Mouse (Mus musculus): Measurements from ENCODE around the gene Rnf152.

The Rnf152 gene

GRCm38 (mm10) chr1:105314010-105314800 is 42.3 kb downstream of the Rnf152 start:
- in situ Hi-C loops (cut with MboI, MseI): no loop called here

GRCm38 (mm10) chr1:105312601-105312901 is 44.0 kb downstream of the Rnf152 start:
- in situ Hi-C loops (cut with MboI, MseI): no loop called here

DNA sequence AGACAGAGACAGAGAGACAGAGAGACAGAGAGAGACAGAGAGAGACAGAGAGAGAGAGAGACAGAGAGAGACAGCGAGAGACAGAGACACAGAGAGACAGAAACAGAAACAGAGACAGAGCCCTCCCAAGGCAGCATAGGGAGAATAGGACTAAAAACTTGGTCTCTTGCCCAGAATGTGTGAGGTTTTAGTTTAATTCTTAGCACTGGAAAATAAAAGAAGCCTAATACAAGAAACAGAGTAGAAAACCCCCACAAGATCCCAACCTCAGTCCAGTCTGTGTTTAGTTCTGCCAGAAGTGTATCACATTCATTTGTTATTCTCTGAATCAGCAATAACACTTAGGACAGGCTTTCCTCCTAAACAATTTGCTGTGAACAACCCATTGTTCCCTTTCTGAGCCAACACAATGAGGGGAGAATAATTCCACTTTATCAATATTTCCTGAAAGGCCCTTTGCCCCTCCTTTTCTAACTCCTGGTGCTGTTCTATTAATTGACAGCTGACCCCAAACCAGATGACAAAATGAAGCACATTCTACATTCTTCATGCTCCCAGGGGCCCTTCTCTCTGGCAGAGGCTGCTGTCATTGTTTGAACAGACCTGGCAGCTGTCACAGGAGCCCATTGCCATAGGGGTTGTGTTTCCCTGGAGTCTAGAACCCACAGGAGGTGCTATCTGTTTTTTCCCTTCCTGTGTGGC is 44.5 kb downstream of the Rnf152 start:
- in situ Hi-C loops (cut with MboI, MseI): no loop called here

- in situ Hi-C loops (cut with MboI, MseI): no loop called here
These were observed 54.3 kb downstream of the Rnf152 start for GRCm38 (mm10) chr1:105302164-105302563.

DNA sequence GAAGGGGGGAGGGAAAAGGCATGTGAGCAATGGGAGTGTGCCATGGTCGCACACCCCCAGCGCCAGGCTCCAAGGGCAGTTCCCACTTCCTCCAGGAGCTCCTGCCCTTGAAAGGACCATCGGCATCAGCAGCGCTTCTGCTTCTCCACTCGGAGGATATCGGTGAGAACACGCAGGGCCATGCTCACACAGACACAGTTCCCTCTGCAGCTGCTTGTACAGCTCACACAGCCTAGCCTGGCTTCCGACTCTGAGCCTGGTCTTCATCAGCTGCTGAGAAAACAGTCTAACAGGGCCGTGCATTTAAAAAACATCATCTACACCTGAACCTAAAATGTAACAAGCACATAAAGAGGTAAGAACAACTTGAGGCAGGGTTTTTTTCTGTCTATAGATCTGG is 54.7 kb downstream of the Rnf152 start:
- in situ Hi-C loops (cut with MboI, MseI): no loop called here

GRCm38 (mm10) chr1:105291859-105292258 is 64.7 kb downstream of the Rnf152 start:
- in situ Hi-C loops (cut with MboI, MseI): no loop called here

- in situ Hi-C loops (cut with MboI, MseI): no loop called here
These were observed 69.0 kb downstream of the Rnf152 start for GRCm38 (mm10) chr1:105287536-105287935.

DNA sequence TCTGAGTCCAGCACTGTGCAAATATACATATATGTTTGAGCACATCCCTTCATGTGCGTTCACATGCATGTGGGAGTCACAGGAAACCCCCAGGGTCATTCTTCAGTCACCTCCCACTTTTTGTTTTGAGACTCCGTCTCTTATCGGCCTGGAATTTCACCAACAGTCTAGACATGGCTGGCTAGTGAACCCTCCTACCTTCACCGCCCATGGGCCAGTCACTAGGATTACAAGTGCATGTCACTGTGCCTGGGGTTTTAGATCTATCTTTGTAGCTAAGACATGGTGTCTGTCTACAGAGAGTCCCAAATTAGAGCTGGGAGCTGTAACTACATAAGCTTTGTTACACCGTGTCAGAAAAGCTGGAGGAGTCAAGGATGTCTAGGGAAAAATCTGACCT is 69.6 kb downstream of the Rnf152 start:
- in situ Hi-C loops (cut with MboI, MseI): no loop called here

DNA sequence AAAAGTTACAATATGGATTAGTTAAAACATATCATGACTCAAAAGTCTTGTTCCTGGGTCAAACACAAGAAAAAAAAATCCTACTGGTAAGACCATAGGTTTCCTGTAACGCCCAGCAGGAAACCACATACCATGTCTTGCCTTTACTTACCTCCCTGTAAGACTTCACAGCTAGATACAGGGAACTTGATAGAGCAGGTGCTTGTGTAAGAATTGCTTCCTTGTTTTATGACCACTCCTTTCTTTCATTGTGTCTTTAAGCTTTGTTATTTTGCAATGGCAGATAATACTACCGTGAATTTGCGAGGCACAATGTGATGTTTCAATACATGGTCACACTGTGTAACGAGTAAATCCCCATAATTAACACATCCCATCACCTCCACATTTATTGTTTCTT is 71.5 kb downstream of the Rnf152 start:
- in situ Hi-C loops (cut with MboI, MseI): no loop called here

- in situ Hi-C loops (cut with MboI, MseI): no loop called here
These were observed 72.4 kb downstream of the Rnf152 start for GRCm38 (mm10) chr1:105284116-105284515.

GRCm38 (mm10) chr1:105281277-105281676 is 75.2 kb downstream of the Rnf152 start:
- in situ Hi-C loops (cut with MboI, MseI): no loop called here

GRCm38 (mm10) chr1:105280160-105280559 is 76.3 kb downstream of the Rnf152 start:
- in situ Hi-C loops (cut with MboI, MseI): no loop called here

DNA sequence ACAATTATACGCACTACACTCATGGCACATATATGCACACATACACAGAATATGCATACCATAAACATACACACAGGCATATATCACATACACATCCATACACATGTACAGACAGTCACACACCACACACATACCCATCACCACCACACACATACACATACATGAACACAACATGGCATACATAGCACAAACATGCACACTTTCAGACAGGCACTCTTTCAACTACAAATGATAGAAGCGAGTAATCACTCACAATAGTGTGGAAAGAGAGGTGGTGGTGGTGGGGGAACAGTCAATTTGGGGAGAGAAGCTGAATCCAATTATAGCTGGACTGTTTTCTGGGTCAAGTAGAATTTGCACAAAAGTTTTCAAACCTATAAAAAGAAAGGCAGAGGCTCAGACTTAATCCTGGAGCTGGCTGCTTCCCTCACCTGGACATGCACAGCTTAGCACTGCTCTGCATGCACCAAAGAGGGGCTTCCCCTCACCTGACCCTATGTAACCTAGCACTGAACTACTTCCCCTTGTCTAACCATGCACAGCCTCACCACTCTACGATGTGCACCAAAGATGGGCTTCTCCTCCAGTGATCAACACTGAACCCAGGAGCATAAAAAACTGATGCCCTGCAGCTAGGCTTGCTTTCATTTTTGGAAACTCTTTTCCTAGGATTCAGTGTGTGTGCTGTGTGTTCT is 81.9 kb downstream of the Rnf152 start:
- in situ Hi-C loops (cut with MboI, MseI): no loop called here

DNA sequence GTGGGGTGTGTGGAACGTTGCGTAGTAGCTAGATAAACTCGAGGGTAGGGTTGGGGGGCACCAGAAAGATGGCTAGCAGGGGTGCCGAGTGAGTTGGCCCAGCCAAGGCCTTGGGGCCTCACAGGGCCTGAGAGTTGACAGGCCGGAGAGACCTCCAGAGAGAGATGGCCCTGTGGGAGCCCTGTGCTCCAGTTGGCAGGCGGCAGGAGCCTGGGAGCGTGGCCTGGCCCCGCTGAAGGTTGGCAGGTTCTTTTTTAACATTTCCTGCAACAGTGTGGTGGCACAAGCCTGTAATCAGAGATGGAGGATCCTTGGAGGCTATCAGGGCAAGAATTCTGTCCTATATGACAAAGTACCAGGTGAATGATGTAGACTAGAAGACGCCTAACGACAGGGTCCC is 85.4 kb downstream of the Rnf152 start:
- in situ Hi-C loops (cut with MboI, MseI): no loop called here

DNA sequence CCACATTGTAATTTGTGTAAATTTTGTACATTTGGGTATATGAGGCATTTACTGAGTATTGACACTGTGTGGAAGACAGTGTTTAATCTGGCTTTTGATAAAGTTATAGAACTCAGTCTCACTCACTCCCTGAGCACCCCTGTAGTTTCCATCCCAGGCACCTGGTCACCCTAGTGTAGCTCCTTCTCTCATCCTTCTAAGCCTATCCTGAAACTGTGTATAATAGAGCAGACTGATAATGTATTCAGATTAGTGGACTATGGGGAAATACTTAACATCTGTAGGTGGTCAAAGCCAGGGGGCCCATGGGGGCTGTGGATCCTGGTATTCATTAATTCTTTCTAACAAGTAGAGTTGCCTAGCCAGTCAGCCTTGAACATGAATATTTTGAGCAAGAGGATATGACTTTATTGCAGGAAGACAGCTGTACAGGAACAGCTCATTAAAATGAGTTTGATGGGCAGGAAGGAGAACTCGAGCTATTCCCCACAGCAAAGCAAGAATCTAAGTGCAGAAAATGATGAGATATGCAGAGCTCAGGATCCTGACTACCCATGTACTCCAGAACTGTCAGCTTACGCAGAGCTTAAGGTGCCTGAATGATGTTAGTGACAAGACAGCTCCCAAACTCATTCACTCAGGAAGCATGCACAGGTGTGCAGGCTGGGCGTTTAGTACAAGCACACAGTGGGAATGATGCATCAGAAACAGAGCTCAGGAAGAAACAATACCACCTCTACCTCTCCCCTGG is 93.1 kb downstream of the Rnf152 start:
- in situ Hi-C loops (cut with MboI, MseI): no loop called here

- in situ Hi-C loops (cut with MboI, MseI): no loop called here
These were observed 96.3 kb downstream of the Rnf152 start for GRCm38 (mm10) chr1:105260200-105260599.

GRCm38 (mm10) chr1:105257199-105257598 is 99.3 kb downstream of the Rnf152 start:
- in situ Hi-C loops (cut with MboI, MseI): no loop called here

GRCm38 (mm10) chr1:105249190-105249589 is 107.3 kb downstream of the Rnf152 start:
- in situ Hi-C loops (cut with MboI, MseI): loop anchor here (10.0 kb wide), 1 partner anchor 1714 kb away; no protein-coding TSS in a partner anchor

DNA sequence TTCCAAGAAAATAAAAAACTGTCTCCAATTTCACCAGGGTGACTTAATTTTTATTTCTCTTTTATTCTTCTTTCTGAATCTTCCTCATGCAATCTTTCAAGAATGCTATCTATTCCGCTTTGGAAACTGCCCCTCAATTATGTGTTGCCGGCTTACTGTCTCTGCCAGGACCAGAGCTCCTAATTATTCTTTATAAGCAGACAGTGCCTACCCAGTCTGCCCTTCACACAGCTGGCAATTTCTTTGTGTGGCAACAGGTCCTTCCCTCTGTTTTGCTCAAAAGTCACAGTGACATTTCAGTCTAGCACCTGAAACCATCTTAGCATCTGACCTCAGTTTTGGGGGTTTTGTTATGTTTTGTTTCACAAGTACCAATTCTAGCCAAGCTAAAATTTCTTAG is 109.9 kb downstream of the Rnf152 start:
- in situ Hi-C loops (cut with MboI, MseI): loop anchor here (10.0 kb wide), 1 partner anchor 1712 kb away; no protein-coding TSS in a partner anchor

- in situ Hi-C loops (cut with MboI, MseI): loop anchor here (10.0 kb wide), 1 partner anchor 1711 kb away; no protein-coding TSS in a partner anchor
These were observed 110.4 kb downstream of the Rnf152 start for GRCm38 (mm10) chr1:105246075-105246574.

DNA sequence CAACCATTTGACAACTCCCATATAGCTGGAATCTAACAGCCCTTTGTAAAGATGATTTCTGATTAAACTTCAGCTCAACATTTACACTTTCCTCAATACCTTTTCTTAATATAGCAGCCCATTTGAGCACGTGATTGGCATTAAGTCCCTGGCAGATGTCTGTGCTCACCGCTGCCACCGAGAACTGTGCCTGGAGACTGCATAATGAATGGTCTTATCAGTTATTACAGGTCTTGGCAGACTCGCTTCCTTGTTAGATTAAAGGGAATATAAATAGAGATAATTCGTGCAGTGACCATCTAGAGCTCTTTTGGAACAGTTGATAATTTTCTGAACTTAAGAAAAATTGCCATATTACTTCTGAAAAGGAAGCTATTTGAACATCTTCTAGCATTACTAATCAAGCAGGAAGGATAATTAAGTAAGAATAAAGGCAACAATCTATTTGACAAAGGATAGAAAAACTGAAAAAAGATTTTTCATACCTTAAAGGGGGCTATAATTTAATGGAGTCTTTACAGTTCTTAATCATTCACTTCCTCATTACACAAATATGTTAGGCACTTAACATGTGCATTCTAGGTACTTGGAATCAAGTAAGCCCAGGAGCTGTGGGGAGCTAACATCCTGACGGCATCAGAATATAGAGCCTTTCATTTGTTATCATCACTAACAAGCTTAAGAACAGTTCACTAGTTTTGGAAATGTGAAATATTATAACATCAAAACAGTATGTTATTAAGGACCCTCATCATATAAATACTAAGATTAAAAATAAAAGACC is 113.0 kb downstream of the Rnf152 start:
- in situ Hi-C loops (cut with MboI, MseI): loop anchor here (10.0 kb wide), 1 partner anchor 1709 kb away; no protein-coding TSS in a partner anchor

Data from T-helper 1 cell (primary cell).